Mouse (Mus musculus) G1E-ER4 (cell line): ENCODE data around the gene Clock. TPM values are rescaled to one million over a fixed set of nuclear protein-coding genes. Genes with fewer than 3 reads are reported as not detected.

Source experiments
- GATA1 ChIP-seq: IDR thresholded peaks from one replicate; pipeline ENCODE4 v1.8.0; 2012; ENCODE audit warnings: low read length, inconsistent platforms
- polyA plus RNA-seq: library from polyadenylated mRNA; stranded (reverse); fragments of >175 nt; gene quantifications from 2 replicates; pipeline ENCODE4 v1.2.3, GENCODE M21; 2012

The Clock gene
- polyA plus RNA-seq, 1 experiment, result 1.8 TPM

DNA sequence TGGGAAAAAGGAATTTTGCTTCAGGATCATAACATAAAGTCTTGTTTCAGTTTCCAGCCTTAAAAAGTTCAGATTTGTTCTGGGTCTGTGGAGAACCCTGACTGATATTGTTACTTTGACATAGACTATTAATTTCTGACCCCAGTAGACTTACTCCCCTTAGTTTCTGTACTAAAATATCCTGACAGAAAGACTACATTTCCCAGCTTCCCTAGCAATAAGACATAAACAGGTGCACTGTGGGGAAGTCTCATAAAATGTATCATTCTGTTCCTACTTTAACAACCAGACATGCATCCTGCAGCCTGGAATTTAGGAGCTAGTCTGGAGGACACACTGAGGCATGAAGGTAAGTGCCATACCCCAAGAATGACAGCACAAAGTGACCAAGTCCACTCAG is 133.6 kb downstream of the Clock start:
- no peak for TF ChIP-seq GATA1

DNA sequence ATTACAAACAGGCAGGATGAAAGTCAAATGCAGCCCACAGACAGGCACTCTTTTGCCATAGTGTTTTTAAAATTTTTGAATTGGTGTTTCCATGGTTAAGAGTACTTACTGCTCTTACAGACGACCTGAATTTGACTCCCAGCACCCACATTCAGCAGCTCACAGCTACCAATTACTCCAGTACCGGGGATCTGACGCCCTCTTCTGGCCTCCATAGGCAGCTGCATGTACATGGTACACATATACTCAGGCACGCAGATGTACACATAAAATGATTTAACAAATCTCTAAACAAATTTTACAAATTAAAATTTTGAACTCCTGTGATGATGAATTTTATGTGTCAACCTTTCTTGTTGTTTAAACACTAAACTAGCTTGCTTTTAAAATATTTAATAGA is 134.1 kb downstream of the Clock start:
- no peak for TF ChIP-seq GATA1

DNA sequence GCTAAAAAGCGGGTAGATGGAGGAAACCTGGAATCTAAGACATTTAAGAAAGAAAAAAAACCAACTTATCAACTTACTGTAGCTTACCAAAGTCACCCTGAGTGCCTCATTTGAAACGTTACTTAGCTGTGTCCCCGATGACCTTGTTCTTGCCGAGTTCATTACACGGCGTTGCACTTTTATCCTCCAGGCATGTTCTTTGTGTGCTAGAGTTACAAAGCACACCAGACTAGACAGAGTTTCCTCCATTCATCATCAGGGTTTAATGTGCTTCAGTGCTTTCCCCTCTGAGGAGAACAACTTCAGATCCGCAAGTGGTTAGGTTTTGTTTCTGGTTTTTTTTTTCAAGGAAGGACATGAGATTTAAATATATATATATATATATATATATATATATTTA is 139.8 kb downstream of the Clock start:
- no peak for TF ChIP-seq GATA1

- no peak for TF ChIP-seq GATA1
Measured at GRCm38 (mm10) chr5:76163828-76164390, 140.7 kb downstream of the Clock start.

GRCm38 (mm10) chr5:76162926-76163325 is 141.7 kb downstream of the Clock start:
- TF ChIP-seq GATA1, result no peak

GRCm38 (mm10) chr5:76161491-76161890 is 143.1 kb downstream of the Clock start:
- no peak for TF ChIP-seq GATA1

GRCm38 (mm10) chr5:76160086-76160485 is 144.5 kb downstream of the Clock start:
- TF ChIP-seq GATA1, result no peak

Other genes with a start within 250 kb of the Clock start
- 56.9 and 87.6 TPM in 2 replicates for gene Srd5a3, start 164.5 kb downstream of the Clock start, polyA plus RNA-seq
- 62.6 and 79.3 TPM in 2 replicates for gene Tmem165, start 120.9 kb downstream of the Clock start, polyA plus RNA-seq
- gene Pdcl2, start 26.4 kb upstream of the Clock start, polyA plus RNA-seq, result not detected in 2 replicates
- gene Nmu, start 59.0 kb upstream of the Clock start, polyA plus RNA-seq, result not detected in 2 replicates
- not detected in 2 replicates for gene Gm7271, start 179.2 kb upstream of the Clock start, polyA plus RNA-seq
- gene Exoc1, start 224.5 kb upstream of the Clock start, polyA plus RNA-seq, result 1.4 and 2.3 TPM in 2 replicates